Mouse (Mus musculus): ENCODE measurements at regions not wholly inside any gene's neighbourhood (a gene's known extent, or its start where the extent isn't known, plus 50 kb on each side); places are given as distances from the start of the nearest gene placed in this dataset.

- Histone ChIP-seq H3K36me3 (no peaks in the 10 kb centered on the region), H3K4me1 (no peaks in the 10 kb centered on the region), H3K9me3 (peaks cover 2% of the 10 kb centered on the region; the same call in 1 of the 2 replicates), H3K4me3 (no peak overlapping the region), H3K9ac (replicated peaks) (no peak overlapping the region), H3K27me3 (no peaks in the 10 kb centered on the region), H3K4me2 (replicated peaks) (no peak overlapping the region), H3K27ac (replicated peaks) (no peak overlapping the region)
- WGBS: 75% methylated on average over 2 of the region's 2 CpGs
- no peak for ATAC-seq (replicated peaks)
Observed at GRCm38 (mm10) chr4:81898661-81899060, 456.0 kb upstream of the Mpdz start.

GRCm38 (mm10) chr4:81897451-81897850 is 454.8 kb upstream of the Mpdz start:
- ATAC-seq (replicated peaks): no peak
- H3K4me1 ChIP-seq: no peaks in the 10 kb centered on the region
- WGBS: 89% methylated on average over 5 of the region's 5 CpGs
- no peak overlapping the region for H3K4me3 ChIP-seq
- peaks cover 2% of the 10 kb centered on the region; the same call in 1 of the 2 replicates for H3K9me3 ChIP-seq
- no peaks in the 10 kb centered on the region for H3K27me3 ChIP-seq
- no peak overlapping the region for H3K4me2 ChIP-seq (replicated peaks)
- no peak overlapping the region for H3K27ac ChIP-seq (replicated peaks)
- H3K36me3 ChIP-seq: no peaks in the 10 kb centered on the region
- no peak overlapping the region for H3K9ac ChIP-seq (replicated peaks)

GRCm38 (mm10) chr4:81868941-81869340 is 426.3 kb upstream of the Mpdz start:
- Histone ChIP-seq H3K4me2 (replicated peaks) (no peak overlapping the region), H3K36me3 (no peaks in the 10 kb centered on the region), H3K27me3 (no peaks in the 10 kb centered on the region), H3K4me1 (no peaks in the 10 kb centered on the region), H3K4me3 (no peak overlapping the region), H3K27ac (replicated peaks) (no peak overlapping the region), H3K9ac (replicated peaks) (no peak overlapping the region), H3K9me3 (no peaks in the 10 kb centered on the region)
- no peak for ATAC-seq (replicated peaks)
- WGBS: 94% methylated on average over 2 of the region's 2 CpGs

GRCm38 (mm10) chr4:81841642-81842494 is 399.3 kb upstream of the Mpdz start:
- H3K27me3 ChIP-seq: no peaks in the 10 kb centered on the region
- no peak overlapping the region for H3K4me2 ChIP-seq (replicated peaks)
- H3K36me3 ChIP-seq: no peaks in the 10 kb centered on the region
- no peak for ATAC-seq (replicated peaks)
- H3K9me3 ChIP-seq: no peaks in the 10 kb centered on the region
- H3K9ac ChIP-seq (replicated peaks): no peak overlapping the region
- H3K27ac ChIP-seq (replicated peaks): no peak overlapping the region
- no peak overlapping the region for H3K4me3 ChIP-seq
- WGBS: 68% methylated on average over 4 of the region's 4 CpGs
- H3K4me1 ChIP-seq: no peaks in the 10 kb centered on the region

- 81% methylated on average over 3 of the region's 3 CpGs for whole genome bisulfite sequencing
- Histone ChIP-seq H3K9ac (replicated peaks) (no peak overlapping the region), H3K27me3 (no peaks in the 10 kb centered on the region), H3K4me2 (replicated peaks) (no peak overlapping the region), H3K9me3 (no peaks in the 10 kb centered on the region), H3K27ac (replicated peaks) (no peak overlapping the region), H3K4me1 (0 out of 2 replicates have a peak, but pooled peaks cover 3% of the 10 kb centered on the region), H3K36me3 (no peaks in the 10 kb centered on the region), H3K4me3 (no peak overlapping the region)
- no peak for ATAC-seq (replicated peaks)
Observed at GRCm38 (mm10) chr4:81829972-81830371, 387.4 kb upstream of the Mpdz start.

- H3K9ac ChIP-seq (replicated peaks): no peak overlapping the region
- H3K4me1 ChIP-seq: 0 out of 2 replicates have a peak, but pooled peaks cover 3% of the 10 kb centered on the region
- no peaks in the 10 kb centered on the region for H3K36me3 ChIP-seq
- WGBS: 68% methylated on average over 4 of the region's 4 CpGs
- no peak for ATAC-seq (replicated peaks)
- no peak overlapping the region for H3K4me3 ChIP-seq
- no peak overlapping the region for H3K27ac ChIP-seq (replicated peaks)
- H3K4me2 ChIP-seq (replicated peaks): no peak overlapping the region
- no peaks in the 10 kb centered on the region for H3K9me3 ChIP-seq
- no peaks in the 10 kb centered on the region for H3K27me3 ChIP-seq
Observed at GRCm38 (mm10) chr4:81827453-81827852, 384.8 kb upstream of the Mpdz start.

GRCm38 (mm10) chr4:81825966-81826365 is 383.4 kb upstream of the Mpdz start:
- no peak overlapping the region for H3K4me2 ChIP-seq (replicated peaks)
- H3K36me3 ChIP-seq: no peaks in the 10 kb centered on the region
- no peak overlapping the region for H3K4me3 ChIP-seq
- H3K9me3 ChIP-seq: no peaks in the 10 kb centered on the region
- no peak for ATAC-seq (replicated peaks)
- 0 out of 2 replicates have a peak, but pooled peaks cover 3% of the 10 kb centered on the region for H3K4me1 ChIP-seq
- H3K9ac ChIP-seq (replicated peaks): no peak overlapping the region
- no peak overlapping the region for H3K27ac ChIP-seq (replicated peaks)
- H3K27me3 ChIP-seq: no peaks in the 10 kb centered on the region

GRCm38 (mm10) chr4:81823566-81823965 is 381.0 kb upstream of the Mpdz start:
- Histone ChIP-seq H3K27ac (replicated peaks) (no peak overlapping the region), H3K4me3 (no peak overlapping the region), H3K36me3 (no peaks in the 10 kb centered on the region), H3K4me2 (replicated peaks) (no peak overlapping the region), H3K9ac (replicated peaks) (no peak overlapping the region), H3K27me3 (no peaks in the 10 kb centered on the region), H3K9me3 (no peaks in the 10 kb centered on the region), H3K4me1 (no peaks in the 10 kb centered on the region)
- 77% methylated on average over 3 of the region's 3 CpGs for WGBS
- no peak for ATAC-seq (replicated peaks)

- H3K36me3 ChIP-seq: no peaks in the 10 kb centered on the region
- no peak for ATAC-seq (replicated peaks)
- no peaks in the 10 kb centered on the region for H3K27me3 ChIP-seq
- no peak overlapping the region for H3K9ac ChIP-seq (replicated peaks)
- H3K4me3 ChIP-seq: no peak overlapping the region
- H3K4me1 ChIP-seq: no peaks in the 10 kb centered on the region
- no peak overlapping the region for H3K27ac ChIP-seq (replicated peaks)
- H3K4me2 ChIP-seq (replicated peaks): no peak overlapping the region
- WGBS: 92% methylated on average over 2 of the region's 2 CpGs
- H3K9me3 ChIP-seq: no peaks in the 10 kb centered on the region
Observed at GRCm38 (mm10) chr4:81789274-81789673, 346.7 kb upstream of the Mpdz start.

GRCm38 (mm10) chr4:81788636-81789035 is 346.0 kb upstream of the Mpdz start:
- Histone ChIP-seq H3K4me3 (no peak overlapping the region), H3K9me3 (no peaks in the 10 kb centered on the region), H3K4me1 (no peaks in the 10 kb centered on the region), H3K27ac (replicated peaks) (no peak overlapping the region), H3K27me3 (no peaks in the 10 kb centered on the region), H3K9ac (replicated peaks) (no peak overlapping the region), H3K36me3 (no peaks in the 10 kb centered on the region), H3K4me2 (replicated peaks) (no peak overlapping the region)
- WGBS: 75% methylated on average over 8 of the region's 8 CpGs
- no peak for ATAC-seq (replicated peaks)

- ATAC-seq (replicated peaks): no peak
- H3K36me3 ChIP-seq: no peaks in the 10 kb centered on the region
- no peak overlapping the region for H3K9ac ChIP-seq (replicated peaks)
- no peaks in the 10 kb centered on the region for H3K4me1 ChIP-seq
- no peaks in the 10 kb centered on the region for H3K27me3 ChIP-seq
- WGBS: 93% methylated on average over 1 of the region's 1 CpGs
- no peak overlapping the region for H3K4me2 ChIP-seq (replicated peaks)
- no peaks in the 10 kb centered on the region for H3K9me3 ChIP-seq
- H3K4me3 ChIP-seq: no peak overlapping the region
- no peak overlapping the region for H3K27ac ChIP-seq (replicated peaks)
Observed at GRCm38 (mm10) chr4:81781971-81782370, 339.4 kb upstream of the Mpdz start.

GRCm38 (mm10) chr4:81766705-81767104 is 324.1 kb upstream of the Mpdz start:
- H3K9me3 ChIP-seq: no peaks in the 10 kb centered on the region
- H3K27me3 ChIP-seq: no peaks in the 10 kb centered on the region
- H3K4me3 ChIP-seq: no peak overlapping the region
- no peak overlapping the region for H3K9ac ChIP-seq (replicated peaks)
- no peak overlapping the region for H3K4me2 ChIP-seq (replicated peaks)
- H3K4me1 ChIP-seq: peaks cover 26% of the 10 kb centered on the region
- no peaks in the 10 kb centered on the region for H3K36me3 ChIP-seq
- no peak overlapping the region for H3K27ac ChIP-seq (replicated peaks)
- 93% methylated on average over 5 of the region's 5 CpGs for WGBS
- ATAC-seq (replicated peaks): no peak
